Mouse (Mus musculus) bone marrow macrophage, adult 2 months (primary cell): ENCODE results near the gene Ogdh.

ENCODE experiments used
- CTCF ChIP-seq: IDR thresholded peaks from 2 replicates; pipeline ENCODE4 v1.5.1; 2012; ENCODE audit warnings: low read depth, mild to moderate bottlenecking, low read length, moderate library complexity
- POLR2A ChIP-seq: IDR thresholded peaks from 2 replicates; pipeline ENCODE4 v1.6.1; 2012; ENCODE audit warnings: mild to moderate bottlenecking, low read depth, low read length, borderline replicate concordance

GRCm38 (mm10) chr11:6371376-6372155 is 80.1 kb downstream of the Ogdh start:
- TF ChIP-seq POLR2A (no peak), CTCF (no peak)
